Mouse (Mus musculus): ENCODE data around the gene Fbn1. TPM values are rescaled to one million over a fixed set of nuclear protein-coding genes. Genes with fewer than 3 reads are reported as not detected.

Fbn1 gene
- total RNA-seq, 2 experiments from 2014 or later, result 28.6 to 33.5 TPM

DNA sequence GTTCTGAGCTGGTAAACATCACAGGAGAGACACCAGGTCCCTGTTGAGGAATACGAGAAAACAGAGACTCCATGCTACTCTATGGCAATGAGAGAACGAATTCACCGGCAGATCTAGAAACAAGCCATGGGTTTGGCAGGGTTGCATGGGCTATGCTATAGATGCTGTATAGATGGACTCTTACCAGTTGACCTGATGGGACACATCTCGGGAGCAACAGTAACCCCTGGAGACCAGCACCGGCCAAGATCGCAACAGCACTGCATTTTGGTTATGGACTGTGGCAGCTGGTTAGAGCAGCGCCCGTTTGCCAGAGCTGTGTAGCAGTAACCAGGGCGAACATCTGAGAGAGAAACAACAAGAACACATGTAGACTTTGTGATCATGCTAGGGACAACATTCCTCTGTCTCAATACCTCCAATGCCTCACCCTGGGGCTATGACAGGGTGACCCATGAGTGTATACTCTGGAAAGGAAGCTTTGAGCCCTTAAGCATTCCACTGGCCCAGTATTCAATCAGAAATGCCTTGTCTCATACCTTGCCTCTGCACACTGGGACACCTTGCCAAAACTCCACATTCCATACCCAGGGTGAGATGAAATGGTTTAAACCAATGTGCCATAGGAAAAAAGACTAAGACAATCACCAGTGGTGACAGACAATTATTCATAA lies 113.2 kb downstream of the Fbn1 start:
- DNase-seq, result no peak

DNA sequence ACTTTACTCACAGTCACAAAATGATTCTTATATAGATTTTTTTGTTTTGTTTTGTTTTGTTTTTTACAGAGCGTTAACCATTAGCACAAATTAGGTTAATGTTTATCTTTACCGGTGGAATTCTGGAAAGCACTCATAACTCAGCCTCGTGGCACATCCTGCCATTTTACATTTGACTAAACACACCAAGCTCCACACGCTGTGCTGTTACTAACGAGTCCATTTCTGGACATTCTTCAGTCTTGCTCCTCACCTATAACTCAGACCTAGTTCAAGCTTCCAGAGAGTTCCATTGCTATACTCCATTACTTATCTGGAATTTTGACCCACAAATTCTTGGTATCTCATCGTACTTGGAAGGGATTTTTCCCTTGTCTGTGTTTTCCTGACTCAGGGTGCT lies 116.2 kb downstream of the Fbn1 start:
- DNase-seq, result no peak

DNA sequence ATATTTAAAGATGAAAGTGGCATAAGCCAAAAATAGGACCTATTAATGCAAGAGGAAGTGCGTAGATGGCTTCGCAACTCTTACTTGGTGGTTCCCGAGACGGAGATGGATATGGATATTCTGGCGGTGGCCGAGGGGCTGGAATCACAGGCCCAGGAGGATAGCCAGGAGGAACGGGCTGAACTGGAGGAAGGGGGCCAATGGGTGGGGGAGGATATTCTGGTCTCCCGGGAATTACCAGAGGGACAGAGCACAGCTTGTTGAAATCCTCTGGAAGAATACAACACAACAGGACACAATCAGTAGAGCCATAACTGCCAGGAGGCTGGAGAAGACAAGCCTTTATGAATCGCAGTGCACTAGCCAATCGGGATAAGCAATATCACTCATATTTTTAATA lies 118.0 kb downstream of the Fbn1 start:
- peak; percentile 52 to 74 for DNase-seq

DNA sequence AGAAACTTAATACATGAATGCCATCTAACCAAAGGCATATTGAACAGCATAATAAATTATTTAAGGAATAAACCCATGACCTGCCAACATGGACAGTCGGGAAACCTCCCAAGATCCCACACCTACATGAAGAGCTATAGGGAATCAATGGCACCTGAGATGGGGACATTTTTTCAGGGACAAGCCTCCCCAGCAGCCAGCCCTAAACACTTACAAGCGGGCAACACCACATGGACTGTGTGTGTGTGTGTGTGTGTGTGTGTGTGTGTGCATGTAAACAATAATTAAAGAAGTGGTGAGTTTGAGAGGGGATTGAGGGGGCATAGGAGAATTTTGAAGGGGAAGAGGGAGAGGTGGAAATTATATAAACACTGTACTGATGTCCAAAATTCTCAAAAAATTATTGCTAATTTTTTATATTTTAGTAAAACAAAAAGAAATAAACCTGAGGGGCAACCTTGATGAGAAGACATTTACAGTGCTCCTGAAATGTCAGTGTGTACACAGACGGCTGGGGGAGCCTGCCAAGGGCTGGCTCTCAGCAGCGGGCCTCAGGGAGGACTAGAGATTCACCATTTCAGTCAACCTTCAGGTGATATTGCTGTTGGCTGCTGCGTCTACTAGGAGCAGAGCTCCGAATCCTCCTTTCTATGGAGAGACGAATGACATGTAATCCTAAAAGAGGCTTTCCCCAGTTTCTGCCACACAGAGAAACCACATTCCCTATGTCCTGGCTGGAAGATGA lies 121.4 kb downstream of the Fbn1 start:
- no peak for DNase-seq

GRCm38 (mm10) chr2:125384941-125385340 lies 122.9 kb downstream of the Fbn1 start:
- DNase-seq, result no peak

- DNase-seq, result peak; percentile 27 to 63
These were observed 123.4 kb downstream of the Fbn1 start for GRCm38 (mm10) chr2:125384415-125384814.

GRCm38 (mm10) chr2:125383273-125383641 lies 124.5 kb downstream of the Fbn1 start:
- DNase-seq, result no peak

DNA sequence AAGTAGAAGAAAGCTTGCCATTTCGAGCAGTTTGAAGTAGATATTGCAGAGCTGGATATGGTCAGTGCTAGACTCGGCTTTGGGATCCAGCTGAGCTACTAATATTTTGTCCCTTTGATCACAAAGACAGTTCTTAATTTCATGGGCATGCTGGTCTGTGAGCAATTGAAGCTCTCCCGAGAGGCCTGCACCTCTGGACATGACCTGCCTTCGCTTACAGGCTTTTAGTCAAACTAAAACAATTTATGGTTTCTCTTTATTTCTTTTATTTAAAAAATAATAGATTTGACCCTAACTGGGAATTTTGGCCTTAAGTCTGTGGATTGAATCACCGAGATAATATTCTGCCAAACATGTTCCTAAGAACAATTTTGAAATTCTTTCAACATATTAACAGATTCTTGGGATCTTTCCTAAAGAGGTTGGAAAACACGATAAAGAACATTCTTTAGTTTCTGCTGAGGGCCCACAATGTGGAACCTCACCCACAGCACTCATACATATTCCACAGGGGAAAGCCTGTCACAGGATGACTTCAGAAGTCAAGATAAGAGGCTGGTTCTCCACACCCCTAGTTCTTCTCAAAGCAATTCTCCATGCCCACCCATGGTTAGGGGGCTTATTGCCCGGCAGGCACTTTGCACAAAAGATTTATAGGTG lies 125.0 kb downstream of the Fbn1 start:
- DNase-seq, result peak; percentile 22 to 35

- DNase-seq, result no peak
These were observed 127.7 kb downstream of the Fbn1 start for GRCm38 (mm10) chr2:125380086-125380485.

- DNase-seq, result no peak
These were observed 128.6 kb downstream of the Fbn1 start for GRCm38 (mm10) chr2:125379206-125379605.

GRCm38 (mm10) chr2:125375926-125376325 lies 131.9 kb downstream of the Fbn1 start:
- DNase-seq, result no peak

DNA sequence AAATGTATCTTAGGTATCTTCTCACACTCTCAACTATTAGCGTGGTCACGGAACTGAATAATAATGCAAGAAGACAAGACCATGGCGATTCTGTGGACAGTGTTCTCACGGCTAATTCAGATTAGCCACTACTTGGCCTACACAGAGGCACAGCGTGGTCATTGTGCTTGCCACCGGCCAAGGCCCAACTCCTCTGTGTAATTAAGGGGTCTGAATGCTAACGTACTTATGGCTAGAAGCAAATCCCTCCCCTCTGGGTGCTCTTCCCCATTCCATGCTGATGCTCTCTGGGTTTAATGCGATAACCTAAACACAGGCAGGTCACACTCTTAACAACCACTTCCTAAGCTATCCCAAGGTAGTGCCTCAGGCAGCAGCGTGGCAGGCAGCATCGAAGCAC lies 132.5 kb downstream of the Fbn1 start:
- no peak for DNase-seq

DNA sequence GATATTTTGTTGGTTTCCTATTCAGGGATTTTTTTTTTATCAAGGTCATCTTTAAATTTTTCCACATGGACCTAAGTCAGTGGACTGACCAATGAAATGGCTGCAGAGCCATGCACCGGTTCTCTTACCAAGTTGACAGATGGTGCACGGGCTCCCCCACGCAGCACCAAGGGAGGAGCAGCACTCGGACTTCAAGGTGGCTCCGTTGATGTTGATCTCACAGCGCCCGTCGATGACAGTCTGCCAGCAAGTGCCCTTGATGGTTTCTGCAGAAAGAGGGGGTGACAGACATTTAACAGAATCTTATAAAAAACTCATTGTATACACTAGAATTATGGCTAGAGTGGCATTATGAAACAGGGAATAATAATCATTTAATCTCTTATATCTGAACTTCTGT lies 138.1 kb downstream of the Fbn1 start:
- DNase-seq, result no peak

DNA sequence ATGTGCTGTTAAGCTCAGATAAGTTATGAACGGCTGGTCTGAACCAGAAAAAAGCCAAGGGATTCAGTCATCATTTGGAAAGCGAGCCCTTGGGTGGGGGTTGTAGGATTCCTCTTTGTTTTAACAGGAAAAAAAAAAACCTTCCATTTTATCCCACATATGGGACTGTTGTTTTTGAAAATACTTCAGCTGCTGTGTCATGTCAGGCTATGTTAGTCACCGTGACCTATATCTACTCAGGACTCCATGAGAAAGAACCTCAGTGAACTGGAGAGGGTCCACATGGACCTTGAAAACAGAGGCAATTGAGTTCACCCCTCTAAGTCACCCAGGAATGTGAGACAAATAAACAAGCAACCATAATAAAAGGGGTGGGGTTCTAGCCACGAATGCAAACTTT lies 139.2 kb downstream of the Fbn1 start:
- peak; percentile 62 to 78 for DNase-seq

- DNase-seq, result peak; percentile 34 to 36
These were observed 146.1 kb downstream of the Fbn1 start for GRCm38 (mm10) chr2:125361661-125362060.

GRCm38 (mm10) chr2:125356486-125356885 lies 151.3 kb downstream of the Fbn1 start:
- DNase-seq, result peak; percentile 26 to 38

DNA sequence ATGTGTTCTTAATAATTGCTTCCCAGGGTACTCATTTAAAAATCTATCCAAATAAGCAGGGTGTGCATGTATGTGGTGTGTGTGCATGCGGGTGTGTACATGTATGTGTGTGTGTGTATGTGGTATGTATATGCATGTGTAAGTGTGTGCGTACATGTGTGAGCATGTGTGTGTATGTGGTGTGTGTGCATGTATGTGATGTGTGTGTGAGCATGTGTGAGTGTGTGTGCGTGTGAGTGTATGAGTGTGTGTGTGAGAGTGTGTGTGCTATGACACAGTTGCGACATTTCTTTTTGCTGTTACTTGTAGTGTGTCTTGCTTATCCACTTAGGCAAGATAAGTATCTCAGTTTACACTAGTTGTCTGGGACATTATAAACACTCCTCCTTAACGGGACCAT lies 151.7 kb downstream of the Fbn1 start:
- DNase-seq, result no peak

DNA sequence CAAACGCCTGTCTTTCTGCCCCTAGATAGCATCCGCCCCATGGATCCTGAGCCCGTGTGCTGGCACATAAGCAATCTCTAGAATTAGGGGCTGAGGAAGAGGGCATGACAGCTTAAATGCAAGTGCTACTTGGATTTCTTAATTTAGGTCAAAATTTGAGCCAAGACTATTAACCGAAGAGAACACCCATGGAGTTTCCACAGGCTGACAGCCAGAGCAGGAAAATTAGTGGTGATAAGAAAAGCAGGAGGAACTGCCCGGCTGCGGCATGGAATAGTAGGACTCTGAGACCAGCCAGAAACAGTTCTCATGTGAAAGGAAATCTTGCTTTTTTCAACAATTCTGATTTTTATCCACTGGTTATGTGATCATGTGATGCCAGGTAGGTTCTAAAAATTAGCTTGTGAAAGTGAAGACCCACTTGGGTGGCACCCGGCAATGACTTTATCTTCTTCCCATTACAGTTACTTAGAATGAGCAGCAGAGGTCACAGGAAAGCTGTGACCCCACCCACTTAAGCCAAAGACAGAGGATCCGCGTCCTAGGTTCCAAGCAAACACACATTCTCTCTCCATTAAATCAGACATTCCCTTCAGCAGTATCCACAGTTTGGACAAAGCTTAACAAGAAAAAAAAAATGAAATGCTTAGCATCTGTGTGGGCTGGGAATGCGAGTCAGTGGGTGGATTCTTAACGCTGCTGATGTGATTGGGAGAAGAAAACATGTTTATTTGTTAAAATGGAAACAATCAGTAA lies 152.4 kb downstream of the Fbn1 start:
- peak; percentile 64 to 72 for DNase-seq

DNA sequence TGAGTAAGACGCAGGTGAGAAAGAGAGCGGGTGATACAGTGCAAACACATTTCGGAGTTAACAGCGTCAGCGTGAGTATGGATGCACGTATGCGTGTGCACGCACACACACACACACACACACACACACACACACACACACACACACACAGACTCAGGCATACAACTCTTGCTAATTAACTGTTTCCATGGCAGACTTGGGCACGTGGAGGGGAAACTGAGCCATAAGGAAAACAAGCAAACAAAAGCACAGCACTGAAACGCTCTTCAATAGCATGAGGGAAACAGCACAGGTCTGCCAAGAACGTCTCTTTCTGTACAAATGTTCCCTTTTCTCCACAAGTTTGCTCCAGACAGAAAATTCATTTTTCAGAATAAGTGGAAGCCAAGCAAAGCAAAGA lies 153.2 kb downstream of the Fbn1 start:
- no peak for DNase-seq

- peak; percentile 56 to 69 for DNase-seq
These were observed 158.6 kb downstream of the Fbn1 start for GRCm38 (mm10) chr2:125349144-125349543.

GRCm38 (mm10) chr2:125342181-125342950 lies 165.4 kb downstream of the Fbn1 start:
- no peak for DNase-seq

DNA sequence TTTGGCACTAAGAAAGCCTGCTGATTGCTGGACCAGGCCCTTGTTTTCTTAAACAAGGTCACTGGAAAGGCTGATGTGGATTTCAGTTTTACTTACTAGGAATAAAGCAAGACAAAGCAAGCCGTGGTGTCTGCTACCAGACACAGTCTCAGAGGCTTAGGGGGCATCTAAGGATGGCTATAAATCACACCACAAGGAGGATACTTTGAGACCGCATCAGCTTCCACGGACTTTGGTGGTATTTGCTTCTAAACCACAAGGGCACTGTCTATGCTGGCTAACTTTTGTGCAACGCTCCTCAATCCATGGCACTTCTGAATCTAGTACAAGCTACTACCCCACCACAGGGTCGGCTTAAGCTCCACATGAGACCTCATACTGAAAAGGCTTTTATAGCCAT lies 167.4 kb downstream of the Fbn1 start:
- DNase-seq, result no peak

Data from heart, adult 18-20 months (tissue).